Mouse (Mus musculus): ENCODE data around the gene Colgalt1. TPM values are rescaled to one million over a fixed set of nuclear protein-coding genes. Genes with fewer than 3 reads are reported as not detected.
A peak's percentile ranks its signal among the peaks of the same experiment; 100 is the strongest.

The Colgalt1 gene
- polyA plus RNA-seq, 1 experiment from 2014 or later: 25.7 TPM

DNA sequence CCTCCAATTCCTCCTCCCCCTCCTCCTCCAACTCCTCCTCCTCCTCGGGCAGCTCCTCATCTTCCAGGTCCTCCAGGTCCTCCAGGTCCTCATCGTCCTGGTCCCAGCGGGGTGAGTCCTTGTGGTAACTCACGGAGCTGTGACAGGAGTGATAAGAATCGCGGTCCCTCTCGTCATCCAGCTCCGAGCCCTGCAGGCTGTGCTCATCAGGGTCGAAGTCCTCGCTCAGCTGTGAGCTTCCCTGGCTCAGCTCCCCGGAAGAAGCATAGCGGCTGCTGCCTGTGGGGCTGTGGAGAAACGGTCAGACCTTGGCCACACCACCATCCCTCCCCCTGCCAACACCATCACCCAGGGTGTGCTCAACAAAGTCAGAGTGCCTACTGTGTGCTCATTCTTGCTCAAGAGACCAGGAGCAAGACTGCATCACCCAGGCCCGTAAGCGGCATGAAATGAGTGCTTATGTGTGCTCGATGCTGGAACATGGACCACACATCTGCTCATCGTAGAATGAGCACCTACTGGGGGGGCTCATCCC is 47.8 kb downstream of the Colgalt1 start:
- Histone ChIP-seq H3K36me3 (replicated peaks; ENCODE audit: insufficient read depth, low read length) (no peaks in the 10 kb centered on the region), H3K4me3 (ENCODE audit: low read depth, low read length) (no peak overlapping the region), H3K9me3 (ENCODE audit: low read length) (no peaks in the 10 kb centered on the region), H3K9ac (replicated peaks) (no peak overlapping the region), H3K4me1 (ENCODE audit: insufficient read depth) (0 out of 2 replicates have a peak, but pooled peaks cover 2% of the 10 kb centered on the region), H3K27me3 (ENCODE audit: insufficient read depth, low read length) (peaks cover 47% of the 10 kb centered on the region), H3K27ac (ENCODE audit: low read depth) (no peak overlapping the region), H3K4me2 (ENCODE audit: low read depth, low read length) (no peak overlapping the region)
- ATAC-seq (peak; percentile 50), DNase-seq (peak; percentile 49)
- WGBS (ENCODE audit: insufficient replicate concordance): 23% methylated on average over 17 of the region's 17 CpGs
- no peak for TF ChIP-seq CTCF (IDR thresholded peaks at IDR 0.05; ENCODE audit: low read depth)
- no peak for TF ChIP-seq EP300 (IDR thresholded peaks at IDR 0.05; ENCODE audit: low read depth)

DNA sequence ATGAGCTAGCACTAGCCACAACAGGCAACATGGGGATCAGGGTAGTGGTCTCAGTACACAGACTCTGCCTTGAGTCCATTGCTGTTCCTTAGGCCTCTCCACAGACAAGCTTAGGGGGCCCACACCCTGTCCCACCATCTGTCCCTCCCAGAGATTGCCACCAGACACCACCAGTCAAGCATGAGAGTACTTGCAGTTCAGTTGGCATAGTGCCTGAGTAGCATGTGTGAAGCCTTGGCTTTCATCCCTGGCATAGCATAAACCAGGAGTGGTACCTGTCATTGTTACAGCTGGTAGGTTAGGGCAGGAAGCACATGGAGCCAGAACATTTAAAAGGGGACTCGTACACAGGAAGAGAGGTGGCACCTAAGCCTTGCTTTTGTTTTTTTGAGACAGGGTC is 49.0 kb downstream of the Colgalt1 start:
- Histone ChIP-seq H3K27ac (ENCODE audit: low read depth) (no peak overlapping the region), H3K4me3 (ENCODE audit: low read depth, low read length) (no peak overlapping the region), H3K9ac (replicated peaks) (no peak overlapping the region), H3K27me3 (ENCODE audit: insufficient read depth, low read length) (peaks cover 40% of the 10 kb centered on the region), H3K36me3 (replicated peaks; ENCODE audit: insufficient read depth, low read length) (no peaks in the 10 kb centered on the region), H3K9me3 (ENCODE audit: low read length) (no peaks in the 10 kb centered on the region), H3K4me2 (ENCODE audit: low read depth, low read length) (no peak overlapping the region), H3K4me1 (ENCODE audit: insufficient read depth) (0 out of 2 replicates have a peak, but pooled peaks cover 2% of the 10 kb centered on the region)
- ATAC-seq (no peak), DNase-seq (no peak)
- TF ChIP-seq CTCF (IDR thresholded peaks at IDR 0.05; ENCODE audit: low read depth): no peak
- no peak for TF ChIP-seq EP300 (IDR thresholded peaks at IDR 0.05; ENCODE audit: low read depth)
- WGBS (ENCODE audit: insufficient replicate concordance): 32% methylated on average over 1 of the region's 1 CpGs

DNA sequence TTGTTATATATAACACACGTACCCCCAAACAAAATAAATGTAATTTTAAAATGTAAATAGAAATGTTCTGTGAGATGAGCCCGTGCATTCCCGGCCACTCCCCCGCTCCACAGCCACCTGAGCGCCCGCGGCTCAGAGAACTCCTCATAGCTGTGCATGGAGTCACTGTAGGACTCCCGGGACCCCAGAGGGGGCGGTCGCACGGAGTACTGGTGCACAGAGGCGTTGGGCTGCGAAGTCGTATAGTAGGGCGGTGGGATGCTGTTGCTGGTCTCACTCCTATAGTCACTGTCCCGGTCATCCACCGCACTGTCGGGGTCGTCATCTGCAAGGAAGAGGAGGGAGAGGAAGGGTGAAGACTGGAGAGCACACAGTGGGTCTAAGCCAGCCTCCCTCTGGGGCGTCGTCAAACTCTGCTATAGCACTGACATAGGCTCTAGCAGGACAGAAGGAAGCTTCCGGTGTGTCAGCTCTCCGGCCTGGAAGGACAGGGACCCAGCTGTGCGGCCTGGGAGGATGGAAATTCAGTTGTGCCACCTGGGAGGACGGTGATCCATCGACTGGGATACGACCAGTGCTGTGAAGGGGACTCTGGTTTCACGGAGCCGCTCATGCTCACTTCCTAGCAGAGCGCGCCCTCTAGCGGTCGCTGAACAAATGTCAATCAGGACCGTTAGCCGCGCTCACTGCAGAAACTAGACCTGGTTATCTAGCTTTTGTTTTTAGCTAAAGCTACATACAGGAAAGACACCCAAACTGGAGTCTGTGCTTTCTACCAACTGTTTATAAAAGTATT is 49.7 kb downstream of the Colgalt1 start:
- Histone ChIP-seq H3K4me1 (ENCODE audit: insufficient read depth) (peaks cover 2% of the 10 kb centered on the region; the same call in 1 of the 2 replicates), H3K27ac (ENCODE audit: low read depth) (no peak overlapping the region), H3K9ac (replicated peaks) (no peak overlapping the region), H3K27me3 (ENCODE audit: insufficient read depth, low read length) (peaks cover 32% of the 10 kb centered on the region), H3K36me3 (replicated peaks; ENCODE audit: insufficient read depth, low read length) (no peaks in the 10 kb centered on the region), H3K4me2 (ENCODE audit: low read depth, low read length) (no peak overlapping the region), H3K4me3 (ENCODE audit: low read depth, low read length) (no peak overlapping the region), H3K9me3 (ENCODE audit: low read length) (no peaks in the 10 kb centered on the region)
- peak; percentile 35; the same call in 1 of the 2 replicates for ATAC-seq
- peak; percentile 90 for DNase-seq
- 9% methylated on average over 36 of the region's 36 CpGs for WGBS (ENCODE audit: insufficient replicate concordance)
- TF ChIP-seq CTCF (IDR thresholded peaks at IDR 0.05; ENCODE audit: low read depth): peak; percentile 95
- no peak for TF ChIP-seq EP300 (IDR thresholded peaks at IDR 0.05; ENCODE audit: low read depth)

DNA sequence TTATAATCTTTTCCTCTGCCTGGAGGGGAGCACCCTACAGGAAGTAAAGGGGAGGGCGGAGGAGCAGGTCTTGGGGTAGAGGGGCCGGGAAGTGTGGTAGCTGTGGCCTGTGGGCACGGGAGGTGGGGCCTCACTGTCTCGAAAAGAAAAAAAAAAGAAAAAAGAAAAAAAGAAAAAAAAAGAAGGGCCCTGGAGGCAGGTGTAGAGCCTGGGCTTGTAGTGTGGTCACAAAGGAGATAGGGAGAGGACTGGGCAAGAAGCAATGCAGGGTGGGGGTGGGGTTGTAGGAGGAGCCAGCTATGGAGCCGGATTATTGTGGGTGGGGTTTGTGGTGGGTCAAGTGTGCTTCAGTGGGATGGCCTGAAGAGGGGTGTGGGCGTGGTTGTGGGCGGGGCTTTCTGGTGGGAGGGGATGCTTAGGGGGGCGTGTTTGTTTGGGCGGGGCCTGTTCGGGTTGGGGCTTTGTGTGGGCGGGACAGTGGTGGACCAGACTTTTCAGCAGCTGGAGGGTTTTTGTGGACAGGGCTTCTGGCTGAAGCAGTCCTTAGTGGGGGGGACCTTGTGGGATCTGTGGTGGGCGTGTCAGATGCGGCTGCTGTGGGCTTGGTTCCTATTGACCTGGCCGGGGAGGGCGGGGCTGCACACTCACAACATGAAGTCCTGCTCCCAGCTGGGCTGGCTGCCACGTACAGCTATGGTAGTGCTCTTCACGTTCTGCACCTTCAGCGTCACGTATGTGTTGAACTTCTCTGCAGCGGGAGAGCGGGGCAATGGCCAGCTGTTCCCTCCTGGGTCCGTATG is 54.7 kb downstream of the Colgalt1 start:
- TF ChIP-seq CTCF (IDR thresholded peaks at IDR 0.05; ENCODE audit: low read depth) (no peak), EP300 (IDR thresholded peaks at IDR 0.05; ENCODE audit: low read depth) (no peak)
- H3K9ac ChIP-seq (replicated peaks): no peak overlapping the region; the same call in 1 of the 2 replicates
- peak overlapping the region; percentile 25; the same call in 1 of the 2 replicates for H3K4me3 ChIP-seq (ENCODE audit: low read depth, low read length)
- H3K27ac ChIP-seq (ENCODE audit: low read depth): no peak overlapping the region
- peaks cover 13% of the 10 kb centered on the region for H3K27me3 ChIP-seq (ENCODE audit: insufficient read depth, low read length)
- 2% methylated on average over 22 of the region's 22 CpGs for WGBS (ENCODE audit: insufficient replicate concordance)
- H3K4me2 ChIP-seq (ENCODE audit: low read depth, low read length): peak overlapping the region; percentile 56
- peak; percentile 89 for DNase-seq
- H3K4me1 ChIP-seq (ENCODE audit: insufficient read depth): peaks cover 13% of the 10 kb centered on the region
- no peaks in the 10 kb centered on the region for H3K9me3 ChIP-seq (ENCODE audit: low read length)
- peak; percentile 81 for ATAC-seq
- no peaks in the 10 kb centered on the region for H3K36me3 ChIP-seq (replicated peaks; ENCODE audit: insufficient read depth, low read length)

DNA sequence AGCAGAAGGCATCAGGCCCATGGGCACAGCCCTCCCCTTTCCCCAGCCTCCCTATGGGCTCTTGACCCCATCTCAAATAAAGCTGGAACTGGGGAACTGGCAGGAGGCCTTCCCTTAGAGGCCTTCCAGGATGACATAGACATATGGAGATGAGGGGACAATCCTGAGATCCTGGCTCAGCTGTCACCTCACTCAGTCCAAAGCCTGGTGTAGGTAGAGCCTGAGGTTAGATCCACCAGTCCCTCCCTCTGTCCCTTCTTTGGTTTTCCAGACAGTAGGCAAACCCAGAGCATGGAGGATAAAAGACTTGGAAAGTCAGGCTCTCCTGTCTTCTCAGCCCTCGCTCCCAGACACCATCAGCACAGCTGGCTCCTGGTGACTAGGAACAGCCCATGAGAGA is 56.1 kb downstream of the Colgalt1 start:
- H3K36me3 ChIP-seq (replicated peaks; ENCODE audit: insufficient read depth, low read length): no peaks in the 10 kb centered on the region
- H3K4me1 ChIP-seq (ENCODE audit: insufficient read depth): peaks cover 24% of the 10 kb centered on the region
- TF ChIP-seq EP300 (IDR thresholded peaks at IDR 0.05; ENCODE audit: low read depth): no peak
- TF ChIP-seq CTCF (IDR thresholded peaks at IDR 0.05; ENCODE audit: low read depth): no peak
- no peak overlapping the region for H3K9ac ChIP-seq (replicated peaks)
- ATAC-seq: no peak
- no peak overlapping the region for H3K4me2 ChIP-seq (ENCODE audit: low read depth, low read length)
- 73% methylated on average over 1 of the region's 1 CpGs for WGBS (ENCODE audit: insufficient replicate concordance)
- H3K27me3 ChIP-seq (ENCODE audit: insufficient read depth, low read length): peaks cover 21% of the 10 kb centered on the region; the same call in 1 of the 2 replicates
- H3K9me3 ChIP-seq (ENCODE audit: low read length): no peaks in the 10 kb centered on the region
- no peak overlapping the region for H3K4me3 ChIP-seq (ENCODE audit: low read depth, low read length)
- no peak overlapping the region for H3K27ac ChIP-seq (ENCODE audit: low read depth)
- DNase-seq: no peak

DNA sequence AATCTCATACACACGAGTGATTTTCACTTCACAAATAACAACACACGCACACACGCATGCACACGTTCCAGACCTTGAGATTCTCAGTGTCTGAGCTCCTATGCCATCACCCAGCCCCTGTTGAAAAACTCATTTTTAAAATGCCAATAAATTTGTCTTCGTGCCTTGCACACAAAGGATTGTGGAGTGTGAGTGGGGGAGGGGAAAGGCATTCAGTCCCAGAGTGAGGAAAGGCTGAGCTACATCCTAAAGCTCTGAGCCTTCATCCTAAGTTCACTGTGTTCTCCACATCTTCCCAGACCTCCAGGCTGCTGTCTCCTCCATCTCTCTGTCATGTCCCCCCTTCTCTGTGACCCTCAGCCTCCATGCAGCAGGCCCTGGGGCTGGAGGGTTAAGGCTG is 56.5 kb downstream of the Colgalt1 start:
- H3K4me3 ChIP-seq (ENCODE audit: low read depth, low read length): no peak overlapping the region
- no peak overlapping the region for H3K27ac ChIP-seq (ENCODE audit: low read depth)
- TF ChIP-seq EP300 (IDR thresholded peaks at IDR 0.05; ENCODE audit: low read depth) (no peak), CTCF (IDR thresholded peaks at IDR 0.05; ENCODE audit: low read depth) (no peak)
- peaks cover 27% of the 10 kb centered on the region for H3K4me1 ChIP-seq (ENCODE audit: insufficient read depth)
- H3K9me3 ChIP-seq (ENCODE audit: low read length): no peaks in the 10 kb centered on the region
- H3K27me3 ChIP-seq (ENCODE audit: insufficient read depth, low read length): peaks cover 21% of the 10 kb centered on the region; the same call in 1 of the 2 replicates
- DNase-seq (no peak), ATAC-seq (no peak)
- no peak overlapping the region for H3K9ac ChIP-seq (replicated peaks)
- 58% methylated on average over 5 of the region's 5 CpGs for WGBS (ENCODE audit: insufficient replicate concordance)
- H3K36me3 ChIP-seq (replicated peaks; ENCODE audit: insufficient read depth, low read length): no peaks in the 10 kb centered on the region
- H3K4me2 ChIP-seq (ENCODE audit: low read depth, low read length): no peak overlapping the region
